Mouse (Mus musculus) lung, embryonic 16.5 days (tissue): ENCODE results near the gene Cacfd1. TPM values are rescaled to one million over a fixed set of nuclear protein-coding genes. Genes with fewer than 3 reads are reported as not detected.

Experiments used
- ATAC-seq: fragments of 200-750 bp; cut with Nextera tagmentation; 2 replicates; pipeline ENCODE4 v1.8.0; 2017; ENCODE audit warnings: low read depth, mild to moderate bottlenecking, moderate library complexity
- H3K27ac ChIP-seq: fragments of 300-500 bp; sonication (generic); 2 replicates; pipeline ENCODE4 v1.5.1; 2014; ENCODE audit warnings: mild to moderate bottlenecking, control low read depth, low read length
- H3K27me3 ChIP-seq: fragments of 300-500 bp; sonication (generic); 2 replicates; pipeline ENCODE4 v1.6.1; 2014; ENCODE audit warnings: low read depth, low read length, mixed read lengths; ENCODE audit not compliant: control insufficient read depth, insufficient read depth
- H3K36me3 ChIP-seq: fragments of 300-500 bp; sonication (generic); 2 replicates; pipeline ENCODE4 v1.6.1; 2014; ENCODE audit warnings: low read length; ENCODE audit not compliant: control insufficient read depth, insufficient read depth
- H3K4me1 ChIP-seq: fragments of 300-500 bp; sonication (generic); replicated peaks from 2 replicates; pipeline ENCODE4 v1.6.1; 2014; ENCODE audit warnings: low read length, mixed read lengths; ENCODE audit not compliant: control insufficient read depth, insufficient read depth
- H3K4me2 ChIP-seq: fragments of 300-500 bp; sonication (generic); 2 replicates; pipeline ENCODE4 v1.6.1; 2014; ENCODE audit warnings: low read depth, low read length, control low read depth
- H3K4me3 ChIP-seq: fragments of 300-500 bp; sonication (generic); 2 replicates; pipeline ENCODE4 v1.5.1; 2014; ENCODE audit warnings: mild to moderate bottlenecking, low read length, control low read depth
- H3K9ac ChIP-seq: fragments of 300-500 bp; sonication (generic); 2 replicates; pipeline ENCODE4 v1.6.1; 2014; ENCODE audit warnings: low read length, control low read depth
- H3K9me3 ChIP-seq: fragments of 300-500 bp; sonication (generic); 2 replicates; pipeline ENCODE4 v1.6.1; 2016; ENCODE audit warnings: low read length; ENCODE audit not compliant: control insufficient read depth
- WGBS: fragments of 180-500 bp; shearing (Covaris S2); extraction: QIAGEN DNeasy Blood & Tissue Kit; methylation state at CpG from one replicate; pipeline ENCODE4 v1.1.7; 2014; 5-methylcytosine and 5-hydroxymethylcytosine counted together
- polyA plus RNA-seq: library from polyadenylated mRNA; unstranded; fragments of >200 nt; fragmentation: Nextera tagmentation; extraction: Ambion mirVana; gene quantifications from 2 replicates; pipeline ENCODE4 v1.2.1, GENCODE M21; 2015

Gene Cacfd1
- 52.3 and 57.1 TPM in 2 replicates for polyA plus RNA-seq

DNA sequence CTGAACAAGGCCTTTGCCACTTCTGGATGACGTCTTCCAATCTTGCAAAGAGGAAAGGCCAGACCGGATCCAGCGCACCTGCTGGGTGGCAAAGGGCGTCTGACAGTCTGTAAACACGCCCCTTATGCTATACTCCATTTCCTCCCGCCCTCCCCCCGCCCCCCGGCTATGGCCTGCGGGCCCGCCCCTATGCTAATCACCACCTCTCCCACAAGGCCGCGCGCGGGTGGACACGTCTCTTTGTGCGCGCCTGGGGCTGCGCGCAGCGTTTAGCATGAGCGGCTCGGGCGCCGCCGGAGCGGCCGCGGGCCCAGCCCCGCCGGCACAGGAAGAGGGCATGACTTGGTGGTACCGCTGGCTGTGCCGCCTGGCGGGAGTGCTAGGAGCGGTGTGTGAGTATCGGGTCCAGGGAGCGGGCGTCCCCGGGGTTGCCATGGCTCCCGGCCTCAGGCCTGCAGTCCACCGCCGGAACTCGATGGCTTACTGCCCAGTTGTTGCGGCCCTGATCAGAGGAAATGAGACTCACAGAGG, at the start of gene Cacfd1:
Cacfd1 (plus strand) TSS at position 213 of the 531 bp plus-strand sequence.
- peak; percentile 98 for ATAC-seq
- Histone ChIP-seq H3K9ac (peak within 1 kb of the TSS; percentile 97), H3K36me3 (peaks cover 9% of the 10 kb centered on the region), H3K4me3 (peak within 1 kb of the TSS; percentile 92), H3K9me3 (no peaks in the 10 kb centered on the region), H3K4me2 (peak within 1 kb of the TSS; percentile 74), H3K27ac (peak within 1 kb of the TSS; percentile 85), H3K27me3 (no peaks in the 10 kb centered on the region), H3K4me1 (peaks cover 17% of the 10 kb centered on the region)
- WGBS, result under 1% methylated on average over 43 of the region's 43 CpGs

GRCm38 (mm10) chr2:26960756-26961155, 49.0 kb upstream of the Cacfd1 start:
- no peak overlapping the region for H3K9ac ChIP-seq
- peaks cover 13% of the 10 kb centered on the region for H3K4me1 ChIP-seq
- no peak overlapping the region for H3K4me3 ChIP-seq
- H3K36me3 ChIP-seq, result peaks cover 38% of the 10 kb centered on the region
- no peak overlapping the region for H3K27ac ChIP-seq
- no peak for ATAC-seq
- H3K9me3 ChIP-seq, result no peaks in the 10 kb centered on the region
- 72% methylated on average over 4 of the region's 4 CpGs for WGBS
- no peak overlapping the region for H3K4me2 ChIP-seq
- H3K27me3 ChIP-seq, result no peaks in the 10 kb centered on the region

DNA sequence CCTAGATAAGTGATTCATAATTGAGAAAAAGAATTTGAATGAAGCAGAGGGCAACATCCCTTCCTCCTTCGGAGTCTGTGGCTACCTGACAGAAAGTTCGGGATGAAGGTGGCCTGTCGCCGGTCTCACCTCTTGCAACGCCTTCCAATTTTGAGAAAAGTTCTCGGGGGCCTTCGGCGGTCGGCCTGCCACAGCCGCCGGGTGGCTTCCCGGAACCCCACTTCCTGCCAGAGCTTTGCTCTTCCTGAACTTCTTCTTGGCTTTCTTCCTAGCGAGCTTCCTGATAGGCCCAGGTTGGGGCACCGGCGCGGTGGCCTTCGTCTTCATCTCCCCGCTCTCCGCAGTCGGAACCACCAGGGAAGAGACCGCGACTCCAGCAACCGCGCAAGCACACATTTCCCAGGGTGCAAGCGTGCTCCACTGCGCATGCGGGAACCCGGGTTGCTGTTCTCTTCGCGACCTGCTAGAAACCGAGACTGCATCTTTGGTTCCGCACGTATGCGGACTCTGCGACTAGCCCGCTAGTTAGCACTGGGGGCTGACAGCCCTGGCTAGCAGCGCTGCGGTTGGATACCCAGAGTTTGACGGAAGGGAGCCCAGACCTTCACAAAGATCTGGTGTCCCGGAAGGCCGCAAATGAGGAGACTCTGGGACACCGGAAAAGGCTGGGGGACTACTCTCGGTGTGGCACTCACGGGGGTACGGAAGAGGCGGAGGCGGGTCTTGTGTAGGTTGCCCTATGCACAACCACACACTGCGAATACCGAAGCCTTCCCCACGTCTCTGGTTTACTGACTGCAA, 45.6 kb upstream of the Cacfd1 start, which contains the start of gene Rexo4:
Rexo4 (minus strand) TSS at position 464 of the 801 bp plus-strand sequence.
- Histone ChIP-seq H3K9me3 (peaks cover 3% of the 10 kb centered on the region; the same call in 1 of the 2 replicates), H3K4me3 (peak within 1 kb of the TSS; percentile 93), H3K4me2 (peak within 1 kb of the TSS; percentile 91), H3K9ac (peak within 1 kb of the TSS; percentile 97), H3K36me3 (peaks cover 12% of the 10 kb centered on the region), H3K27me3 (no peaks in the 10 kb centered on the region), H3K27ac (peak within 1 kb of the TSS; percentile 99), H3K4me1 (peaks cover 13% of the 10 kb centered on the region)
- peak; percentile 96 for ATAC-seq
- WGBS, result under 1% methylated on average over 50 of the region's 50 CpGs

DNA sequence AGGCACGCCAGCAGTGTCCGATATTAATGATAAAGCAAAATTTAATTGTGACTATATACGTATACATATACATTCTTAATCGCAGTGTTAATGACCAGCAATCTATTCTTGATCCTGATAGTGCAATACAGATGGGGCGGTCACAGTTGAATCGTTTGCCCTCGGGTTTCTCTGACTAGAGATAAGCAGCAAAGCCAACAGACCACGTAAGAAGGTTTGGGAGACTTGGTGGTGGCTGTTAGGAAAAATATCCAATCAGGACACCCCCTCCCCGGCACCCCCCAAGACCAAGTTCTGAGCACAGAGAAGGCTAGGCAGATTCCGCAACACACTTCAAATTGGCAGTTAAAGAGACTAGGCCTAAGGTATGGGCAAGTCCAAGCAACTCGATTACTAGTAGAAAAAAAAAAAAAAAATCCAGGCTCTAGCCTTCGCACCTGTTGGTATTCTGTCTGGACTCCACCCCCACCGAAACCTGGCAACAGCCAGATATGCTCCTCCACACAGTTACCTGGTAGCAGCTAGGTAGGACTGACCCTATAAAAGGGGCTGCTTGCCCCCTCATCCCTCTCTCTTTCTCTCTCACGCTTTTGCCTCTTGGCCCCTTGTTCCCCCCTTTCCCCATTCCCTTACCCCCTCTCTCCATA, 44.9 kb upstream of the Cacfd1 start:
- Histone ChIP-seq H3K9me3 (peaks cover 3% of the 10 kb centered on the region; the same call in 1 of the 2 replicates), H3K4me2 (peak overlapping the region; percentile 91), H3K27me3 (no peaks in the 10 kb centered on the region), H3K36me3 (peaks cover 8% of the 10 kb centered on the region), H3K4me3 (peak overlapping the region; percentile 93), H3K9ac (peak overlapping the region; percentile 97), H3K27ac (peak overlapping the region; percentile 99), H3K4me1 (peaks cover 13% of the 10 kb centered on the region)
- WGBS, result 10% methylated on average over 14 of the region's 14 CpGs
- no peak for ATAC-seq

DNA sequence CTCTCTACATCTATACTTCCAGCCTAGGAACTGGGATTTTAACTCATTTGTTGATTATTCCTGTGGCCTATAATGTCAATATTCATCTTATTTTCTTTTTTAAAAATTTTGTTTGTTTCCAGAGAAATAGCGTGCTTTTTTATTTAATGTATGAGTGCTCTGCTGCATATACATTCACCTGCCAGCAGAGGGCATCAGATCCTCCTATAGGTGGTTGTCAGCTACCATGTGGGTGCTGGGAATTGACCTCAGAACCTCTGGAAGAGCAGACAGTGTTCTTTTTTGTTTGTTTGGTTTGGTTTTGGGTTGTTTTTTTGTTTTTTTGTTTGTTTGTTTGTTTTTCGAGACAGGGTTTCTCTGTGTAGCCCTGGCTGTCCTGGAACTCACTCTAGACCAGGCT, 42.5 kb upstream of the Cacfd1 start:
- H3K4me3 ChIP-seq, result no peak overlapping the region

GRCm38 (mm10) chr2:26973116-26973515, 36.6 kb upstream of the Cacfd1 start, which contains the start of gene Adamts13:
Adamts13 (plus strand) TSS chr2:26973416.
- H3K4me1 ChIP-seq, result 0 out of 2 replicates have a peak, but pooled peaks cover 2% of the 10 kb centered on the region
- no peaks in the 10 kb centered on the region for H3K27me3 ChIP-seq
- H3K9ac ChIP-seq, result no peak within 1 kb of the TSS
- no peaks in the 10 kb centered on the region for H3K36me3 ChIP-seq
- no peaks in the 10 kb centered on the region for H3K9me3 ChIP-seq
- H3K4me3 ChIP-seq, result no peak within 1 kb of the TSS
- WGBS, result 46% methylated on average over 3 of the region's 3 CpGs
- no peak for ATAC-seq
- no peak within 1 kb of the TSS for H3K27ac ChIP-seq
- H3K4me2 ChIP-seq, result no peak within 1 kb of the TSS

More for the DNA sequence above, 42.5 kb upstream of the Cacfd1 start:
- Histone ChIP-seq H3K9me3 (peaks cover 3% of the 10 kb centered on the region; the same call in 1 of the 2 replicates), H3K9ac (no peak overlapping the region), H3K27me3 (no peaks in the 10 kb centered on the region), H3K27ac (no peak overlapping the region), H3K4me1 (peaks cover 13% of the 10 kb centered on the region), H3K36me3 (no peaks in the 10 kb centered on the region), H3K4me2 (no peak overlapping the region)
- ATAC-seq, result no peak
- 67% methylated on average over 2 of the region's 2 CpGs for WGBS

- Histone ChIP-seq H3K9ac (no peak overlapping the region), H3K9me3 (no peaks in the 10 kb centered on the region), H3K27me3 (no peaks in the 10 kb centered on the region), H3K4me1 (0 out of 2 replicates have a peak, but pooled peaks cover 2% of the 10 kb centered on the region), H3K36me3 (no peaks in the 10 kb centered on the region), H3K4me2 (no peak overlapping the region), H3K27ac (no peak overlapping the region), H3K4me3 (no peak overlapping the region)
- no peak for ATAC-seq
- WGBS, result 39% methylated on average over 4 of the region's 4 CpGs
Measured at GRCm38 (mm10) chr2:26973960-26974359, 35.8 kb upstream of the Cacfd1 start.

DNA sequence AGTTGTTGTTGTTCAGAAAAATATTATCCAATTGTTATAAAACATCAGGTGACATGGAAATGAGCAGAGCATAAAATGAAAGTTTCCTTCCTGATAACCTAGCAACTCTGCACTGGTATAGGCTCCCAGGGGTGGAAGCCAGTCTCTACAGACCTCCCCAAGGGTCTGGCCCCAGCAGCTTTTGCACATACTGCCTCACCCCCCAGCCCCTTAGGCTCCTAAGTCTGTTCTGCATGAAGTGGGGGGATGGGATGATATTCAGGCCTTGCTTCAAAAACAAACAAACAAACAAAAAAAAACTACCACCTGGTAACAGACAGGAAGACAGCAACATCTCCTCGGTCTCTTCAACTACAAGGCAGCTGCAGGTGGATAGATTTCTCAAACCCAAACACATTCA, 29.4 kb upstream of the Cacfd1 start:
- WGBS, result 59% methylated on average over 1 of the region's 1 CpGs
- Histone ChIP-seq H3K4me2 (no peak overlapping the region), H3K36me3 (no peaks in the 10 kb centered on the region), H3K4me3 (no peak overlapping the region), H3K4me1 (no peaks in the 10 kb centered on the region), H3K27me3 (no peaks in the 10 kb centered on the region), H3K9me3 (no peaks in the 10 kb centered on the region), H3K27ac (no peak overlapping the region), H3K9ac (no peak overlapping the region)
- ATAC-seq, result no peak

DNA sequence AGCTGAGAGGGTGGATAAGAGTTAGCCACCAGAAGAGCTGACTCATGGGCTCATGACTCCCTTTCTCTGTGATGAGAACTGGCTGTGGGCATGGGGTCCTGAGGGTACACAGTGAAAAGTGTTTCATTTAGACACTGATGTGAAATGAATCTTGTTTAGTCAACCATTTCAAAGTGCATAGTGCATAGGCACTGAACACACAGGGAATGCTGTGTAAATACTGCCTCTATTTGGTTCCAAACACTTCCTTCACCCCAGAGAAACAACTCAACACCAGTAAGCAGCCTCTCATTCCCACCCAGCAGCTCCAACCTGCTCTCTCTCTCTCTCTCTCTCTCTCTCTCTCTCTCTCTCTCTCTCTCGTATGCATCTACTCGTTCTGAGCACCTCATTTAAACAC, 25.5 kb upstream of the Cacfd1 start:
- no peak overlapping the region for H3K4me2 ChIP-seq
- no peaks in the 10 kb centered on the region for H3K9me3 ChIP-seq
- H3K27ac ChIP-seq, result no peak overlapping the region
- no peak for ATAC-seq
- no peak overlapping the region for H3K4me3 ChIP-seq
- H3K9ac ChIP-seq, result no peak overlapping the region
- H3K4me1 ChIP-seq, result no peaks in the 10 kb centered on the region
- 40% methylated on average over 2 of the region's 2 CpGs for WGBS
- no peaks in the 10 kb centered on the region for H3K36me3 ChIP-seq
- H3K27me3 ChIP-seq, result no peaks in the 10 kb centered on the region
